Mouse (Mus musculus): ENCODE measurements around the gene 4931440F15Rik.

DNA sequence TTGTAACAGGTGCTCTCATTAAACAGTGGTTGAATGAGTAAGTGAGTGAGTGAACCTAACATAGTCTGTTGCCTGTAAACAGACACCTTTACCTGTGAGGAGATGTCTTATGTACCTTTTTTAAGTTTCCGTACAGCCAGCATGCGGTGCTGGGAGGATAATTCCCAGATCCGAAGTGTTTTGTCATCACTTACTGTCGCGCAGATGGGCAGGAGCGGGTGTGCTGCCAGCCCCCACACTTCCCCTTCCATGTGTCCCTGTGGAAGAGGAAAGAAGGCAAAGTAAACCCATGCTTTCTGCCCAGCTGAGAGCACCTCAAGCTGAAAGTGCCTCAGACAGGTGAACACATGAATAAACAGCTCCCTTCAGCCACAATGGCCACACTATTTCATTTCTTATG lies 30.4 kb downstream of the 4931440F15Rik start:
- TF ChIP-seq TAL1 (IDR thresholded peaks at IDR 0.05; ENCODE audit: low read length) (no peak), GATA1 (IDR thresholded peaks at IDR 0.05; ENCODE audit: low read length) (no peak)
